Mouse (Mus musculus): ENCODE results near the gene Adora1.

The Adora1 gene

DNA sequence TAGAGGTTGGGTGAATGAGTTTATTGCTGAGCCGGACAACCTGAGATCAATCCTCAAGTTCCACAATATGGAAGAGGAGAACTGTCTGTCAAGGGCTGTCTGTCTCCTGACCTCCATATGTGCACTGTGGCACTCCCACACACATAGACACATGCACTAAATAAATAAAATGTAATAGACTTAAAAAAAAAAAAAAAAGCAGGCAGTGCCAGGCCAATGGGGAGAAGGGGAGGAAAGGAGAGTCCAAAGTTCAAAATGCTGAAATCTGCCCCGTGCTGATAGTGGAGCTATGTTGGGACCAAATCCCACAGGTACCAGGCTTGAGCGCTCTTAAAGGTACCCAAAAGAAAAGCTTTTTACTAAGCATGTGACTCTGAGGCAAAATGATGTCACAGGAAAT lies 2.2 kb upstream of the Adora1 start:
- DNase-seq, result no peak

DNA sequence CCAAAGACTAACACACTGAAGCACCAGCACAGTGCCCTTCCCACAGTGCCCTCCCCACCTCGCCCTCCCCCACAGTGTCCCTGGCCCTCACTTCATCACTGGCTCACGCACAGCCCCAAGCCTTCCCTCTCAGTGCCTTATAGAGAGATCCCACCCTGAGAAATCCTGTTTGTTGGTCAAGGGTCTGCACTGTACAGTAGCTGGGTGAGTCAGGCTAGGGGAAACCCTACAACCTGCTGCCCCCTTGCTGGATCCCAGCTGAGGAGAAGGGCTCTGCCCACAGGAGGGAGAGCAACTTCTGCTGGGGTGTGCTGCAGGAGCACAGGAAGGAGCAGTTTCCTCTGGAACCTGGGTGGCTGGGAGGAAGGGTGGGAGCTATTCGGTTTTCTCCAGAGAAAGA lies 911 bp upstream of the Adora1 start:
- no peak for DNase-seq

DNA sequence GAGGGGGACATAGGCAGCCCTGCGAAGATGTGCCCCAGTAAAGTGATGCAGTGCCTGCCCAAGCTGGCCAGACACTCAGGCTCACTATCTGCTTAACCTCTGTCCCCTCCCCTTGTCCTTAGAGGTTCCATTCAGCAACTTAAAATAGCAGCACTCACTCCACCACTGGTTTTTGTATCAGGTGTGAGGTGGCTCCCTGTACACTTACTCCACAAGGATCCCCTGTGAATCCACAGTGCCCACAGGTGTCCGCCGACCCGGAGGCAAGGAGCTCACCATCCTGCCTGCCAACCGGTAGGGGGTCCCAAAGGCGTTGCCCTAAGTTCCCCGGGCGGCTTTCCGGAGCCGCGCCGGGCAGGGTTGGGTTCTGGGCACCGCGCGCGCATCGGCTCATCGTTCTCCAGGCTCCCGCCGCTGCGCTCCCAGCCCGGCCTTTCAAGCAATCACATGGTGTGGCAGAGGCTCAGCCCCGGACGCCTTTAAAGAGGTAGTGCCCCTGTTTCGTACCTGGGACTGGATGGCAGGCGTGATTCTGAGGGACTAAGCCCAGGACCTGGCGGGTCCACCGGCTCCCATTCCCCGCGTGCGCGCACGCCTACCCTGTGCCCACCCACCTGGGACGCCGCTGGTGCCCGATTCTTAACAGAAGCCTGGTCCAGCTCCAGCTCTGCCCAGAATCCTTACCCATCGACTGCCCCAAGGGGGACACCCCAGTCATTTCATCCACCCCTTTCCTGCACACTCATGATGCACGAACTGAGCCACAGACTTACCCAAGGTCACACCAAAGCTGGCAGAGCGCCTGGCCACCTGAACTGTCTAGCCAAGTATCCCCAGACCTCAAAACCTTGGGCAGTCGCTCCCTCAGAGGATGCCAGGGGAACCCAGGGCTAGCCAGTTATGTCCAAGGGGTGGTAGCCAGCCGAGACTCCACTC lies 508 bp downstream of the Adora1 start:
- no peak for DNase-seq

DNA sequence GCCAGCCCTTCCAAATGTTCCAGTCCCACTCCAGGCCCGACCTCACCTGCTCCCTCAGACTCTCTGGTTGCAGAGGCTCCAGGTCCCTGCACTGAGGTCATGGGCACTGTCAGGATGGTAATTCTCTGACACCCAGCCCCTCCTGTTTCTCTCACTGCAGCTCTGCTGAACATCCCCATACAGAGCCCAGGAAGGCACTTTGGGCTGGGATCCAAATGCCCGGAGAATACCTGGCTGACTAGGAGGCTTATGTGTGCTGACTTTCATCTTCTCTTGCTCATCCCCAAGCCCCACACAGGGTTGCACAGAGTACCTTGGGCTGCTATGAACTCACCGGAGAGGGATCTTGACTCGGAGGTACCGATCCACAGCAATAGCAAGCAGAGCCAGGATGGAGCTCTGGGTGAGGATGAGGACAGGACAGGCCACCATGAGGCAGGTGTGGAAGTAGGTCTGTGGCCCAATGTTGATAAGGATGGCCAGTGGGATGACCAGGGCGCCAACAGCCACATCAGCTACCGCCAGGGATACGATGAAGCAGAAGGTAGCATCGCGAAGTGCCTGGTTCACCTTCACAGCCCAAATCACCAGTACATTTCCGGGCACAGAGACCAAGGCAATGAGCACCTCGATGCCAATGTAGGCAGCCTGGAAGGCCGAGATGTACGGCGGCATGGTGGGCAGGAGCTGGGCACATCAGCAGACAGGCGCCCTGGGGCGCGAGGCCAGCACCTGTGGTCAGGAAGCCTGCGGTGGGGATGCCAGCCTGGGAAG lies 1.4 kb downstream of the Adora1 start:
- no peak for DNase-seq

DNA sequence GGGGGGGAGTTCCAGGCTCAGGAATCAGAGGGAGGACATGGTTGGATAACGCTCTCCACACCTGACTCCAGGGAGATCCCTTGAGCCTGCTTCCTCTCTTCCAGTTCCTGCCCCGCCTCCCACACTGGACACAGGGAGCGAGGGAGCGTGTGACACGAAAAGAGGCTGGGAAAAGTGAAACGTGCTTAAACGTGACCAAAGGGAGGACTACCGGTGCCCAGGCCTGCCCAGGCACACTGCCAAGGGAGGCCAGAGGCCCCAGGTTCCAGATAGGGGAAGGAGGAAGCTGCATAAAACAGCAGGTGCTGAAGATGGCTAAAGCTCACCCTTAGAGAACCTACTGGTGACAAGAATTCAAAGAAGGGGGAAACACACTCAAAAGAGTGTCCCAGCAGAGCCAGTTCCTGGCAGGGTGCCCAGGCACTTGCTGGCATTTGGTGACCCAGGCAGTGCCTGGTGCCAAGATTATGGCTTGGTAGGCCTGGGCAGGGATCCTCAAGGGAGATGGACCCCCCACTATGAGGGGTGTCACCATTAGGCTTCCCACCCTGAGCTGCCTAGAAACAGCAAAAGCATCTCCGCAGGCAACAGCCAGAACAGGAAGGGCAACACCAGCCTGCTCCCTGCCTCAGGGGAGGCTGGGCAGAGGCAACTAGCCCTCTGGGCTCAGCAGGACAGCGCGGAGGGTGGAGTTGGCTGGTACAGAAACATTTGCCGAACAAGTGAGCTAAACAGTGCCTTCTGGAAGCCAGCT lies 2.3 kb downstream of the Adora1 start:
- DNase-seq, result no peak

DNA sequence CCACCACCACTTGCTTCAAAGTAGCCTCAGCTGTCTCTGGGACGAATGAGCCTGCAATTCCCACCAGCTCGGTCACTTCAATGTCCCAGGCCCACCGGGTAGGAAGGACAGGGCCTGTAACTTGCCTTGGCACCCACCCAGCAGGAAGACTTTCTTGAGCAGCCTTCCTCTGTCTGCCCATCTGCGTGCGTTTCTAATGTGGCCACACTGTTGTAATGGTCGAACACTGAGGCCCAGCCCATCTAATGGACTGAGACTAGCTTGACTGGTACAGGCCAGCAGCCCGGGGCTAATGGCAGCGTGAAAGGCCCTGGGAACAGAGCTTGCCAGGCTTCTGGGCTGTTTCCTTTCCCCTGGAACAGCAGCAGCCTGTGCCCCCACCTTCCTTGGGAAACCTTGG lies 2.9 kb downstream of the Adora1 start:
- DNase-seq, result no peak

DNA sequence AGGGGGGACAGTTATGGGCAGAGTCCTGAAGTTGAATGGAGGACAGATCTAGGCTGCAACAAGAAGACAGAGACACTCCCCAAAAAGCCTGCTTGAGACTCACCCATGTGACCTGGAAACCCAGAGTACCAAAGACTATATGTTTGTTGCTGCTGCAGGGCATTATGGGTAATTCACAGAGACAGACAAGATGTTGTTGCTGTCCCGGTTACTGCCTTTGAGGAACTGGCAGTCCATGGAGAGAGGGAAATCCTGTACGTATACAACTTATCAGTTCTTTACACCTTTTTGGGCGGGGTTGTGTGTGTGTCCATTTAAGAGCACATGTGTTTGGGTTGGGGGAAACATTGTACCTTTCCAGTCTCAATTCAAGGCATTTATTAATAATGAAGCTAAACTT lies 3.5 kb downstream of the Adora1 start:
- no peak for DNase-seq

DNA sequence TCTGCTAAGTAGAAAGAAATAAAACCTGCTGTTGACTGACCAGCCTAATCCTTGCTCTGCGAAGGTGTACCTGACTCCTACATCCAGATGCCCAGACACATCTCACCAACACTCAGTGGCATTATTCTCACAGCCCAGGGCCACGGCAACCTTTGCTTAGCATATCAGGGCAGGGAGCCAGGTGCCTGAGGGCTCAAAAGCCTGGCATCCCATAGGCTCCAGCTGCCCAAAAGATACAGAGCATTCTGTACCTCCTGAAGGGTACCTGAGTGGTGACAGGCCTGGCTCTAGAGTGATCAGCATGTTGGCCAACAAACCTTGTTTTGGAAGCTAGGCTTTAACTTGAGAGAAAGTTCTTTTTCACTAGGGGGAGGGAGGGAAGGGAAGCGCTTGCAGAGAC lies 4.0 kb downstream of the Adora1 start:
- no peak for DNase-seq

DNA sequence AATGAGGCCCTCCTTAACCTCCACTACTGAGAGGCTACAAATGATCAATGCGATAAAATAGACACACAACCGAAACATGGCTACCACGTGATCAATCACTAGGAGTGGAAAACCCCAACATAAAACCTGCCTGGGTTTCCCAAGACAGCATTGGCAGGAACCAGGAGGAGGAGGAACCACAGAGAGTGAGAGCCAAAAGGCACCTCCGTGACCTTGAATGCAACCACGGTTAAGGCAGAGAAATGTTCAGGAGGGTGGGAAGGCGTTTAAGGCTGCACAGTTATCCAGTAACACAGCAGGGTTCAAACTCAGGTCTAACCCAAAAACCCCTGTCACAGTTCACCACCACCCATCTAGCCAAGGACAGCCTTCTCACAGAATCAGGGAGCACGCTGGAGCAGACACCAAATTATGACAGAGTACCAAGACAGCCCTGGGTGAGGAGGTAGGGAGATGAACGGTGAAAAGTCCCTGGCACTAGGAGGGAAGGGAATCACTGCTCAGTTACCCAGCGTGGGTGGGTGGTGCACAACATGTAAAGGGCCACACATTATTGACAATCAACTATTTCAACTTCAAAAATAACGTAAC lies 4.5 kb downstream of the Adora1 start:
- DNase-seq, result no peak

DNA sequence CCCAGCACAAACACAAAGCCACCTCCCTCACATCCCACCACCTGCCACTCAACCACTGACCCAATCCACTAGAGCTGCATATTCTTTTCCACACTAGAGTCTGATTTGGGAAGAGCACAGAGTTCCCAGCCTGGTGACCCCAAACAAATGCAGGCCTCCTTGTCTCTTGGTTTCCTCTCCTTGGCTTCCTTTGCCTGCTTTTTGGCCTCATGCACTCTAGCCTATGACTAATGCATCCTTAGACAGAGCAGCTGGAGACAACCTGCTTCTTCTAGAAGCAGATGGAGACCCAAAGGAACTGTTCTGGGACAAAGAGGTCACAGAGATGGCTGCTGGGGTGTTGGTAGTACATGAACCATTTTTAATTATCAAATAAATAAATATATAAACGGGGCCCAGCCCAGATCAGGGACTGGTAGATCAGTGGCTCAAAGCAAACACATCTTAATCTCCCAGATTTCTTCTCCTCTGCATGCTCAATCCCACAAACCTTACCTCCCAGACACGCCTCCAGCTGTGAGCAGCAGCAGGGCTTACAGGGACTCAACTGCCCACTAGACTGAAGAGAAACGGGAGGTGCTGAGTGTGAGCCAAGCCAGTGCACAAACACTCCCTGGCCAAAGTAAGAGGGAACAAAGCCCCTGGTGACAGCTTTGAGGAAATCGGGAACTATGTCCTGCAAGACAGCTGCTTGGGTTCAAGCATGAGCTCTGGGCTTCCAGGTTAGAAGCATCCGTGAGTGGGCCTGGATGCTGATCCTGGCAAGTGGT lies 5.2 kb downstream of the Adora1 start:
- DNase-seq, result no peak

DNA sequence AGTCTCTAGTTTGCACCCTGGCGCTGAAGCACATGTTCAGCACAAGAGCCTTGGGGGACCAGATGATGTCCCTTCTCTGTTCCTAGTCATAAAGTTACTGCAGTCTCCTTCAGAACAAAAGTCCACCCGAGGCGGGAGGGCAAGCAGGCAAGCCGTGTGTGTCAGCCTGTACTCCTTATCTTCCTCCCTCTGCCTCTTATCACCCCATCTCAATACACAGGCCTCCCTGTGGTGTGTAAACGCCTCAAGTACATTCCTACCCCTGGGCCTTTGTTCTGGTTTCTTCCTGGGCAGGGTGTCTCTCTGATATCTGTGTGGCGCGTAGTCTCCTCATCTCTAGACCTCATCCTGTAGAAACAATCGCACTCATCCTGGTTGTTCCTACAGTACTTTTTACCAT lies 8.5 kb downstream of the Adora1 start:
- no peak for DNase-seq

DNA sequence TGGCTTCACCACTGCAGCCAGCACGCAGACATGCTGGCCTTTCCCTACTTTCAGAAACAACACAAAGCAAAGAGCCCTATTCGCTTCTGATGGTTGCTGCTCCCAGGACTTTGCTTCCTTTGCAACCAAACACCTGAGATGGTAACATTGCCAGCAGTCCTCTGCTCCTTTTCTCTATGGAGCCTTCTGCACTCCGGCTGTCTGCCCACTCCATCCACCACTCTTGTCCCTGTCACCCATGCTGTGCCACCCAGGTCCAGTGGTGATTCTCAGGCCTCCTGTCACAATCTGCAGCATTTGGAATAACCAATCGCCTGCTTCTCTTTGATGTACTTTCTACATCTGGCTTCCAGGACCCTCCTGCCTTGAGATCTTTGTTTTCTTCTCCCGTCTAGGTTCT lies 9.9 kb downstream of the Adora1 start:
- no peak for DNase-seq

DNA sequence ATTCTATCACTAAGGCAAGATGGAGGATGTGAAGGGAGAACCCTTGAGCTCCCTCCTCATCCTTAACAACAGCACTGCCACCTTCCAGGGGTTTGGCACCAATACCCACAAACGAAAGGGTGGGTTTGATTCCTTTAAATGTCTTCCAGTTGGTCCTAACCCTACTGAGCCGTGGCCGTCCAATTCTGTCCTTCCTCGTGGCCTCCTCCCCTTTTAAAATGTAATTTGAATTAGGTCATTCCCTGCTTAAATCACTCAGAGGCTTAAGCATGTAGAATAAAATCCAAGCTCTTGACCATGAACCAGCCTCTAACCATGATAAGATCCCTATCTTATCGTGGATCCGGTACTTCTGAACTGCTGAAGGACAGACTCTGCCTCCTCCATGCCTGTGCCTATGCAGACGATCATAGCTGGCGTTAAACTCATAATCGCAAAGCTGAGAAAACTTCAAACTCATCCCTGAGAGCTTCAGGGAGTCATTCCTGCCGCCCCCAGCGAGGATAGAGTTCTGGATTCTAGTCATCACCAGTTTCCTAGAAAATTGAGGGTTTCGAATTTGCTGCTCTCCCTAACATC lies 10.5 kb downstream of the Adora1 start:
- no peak for DNase-seq

DNA sequence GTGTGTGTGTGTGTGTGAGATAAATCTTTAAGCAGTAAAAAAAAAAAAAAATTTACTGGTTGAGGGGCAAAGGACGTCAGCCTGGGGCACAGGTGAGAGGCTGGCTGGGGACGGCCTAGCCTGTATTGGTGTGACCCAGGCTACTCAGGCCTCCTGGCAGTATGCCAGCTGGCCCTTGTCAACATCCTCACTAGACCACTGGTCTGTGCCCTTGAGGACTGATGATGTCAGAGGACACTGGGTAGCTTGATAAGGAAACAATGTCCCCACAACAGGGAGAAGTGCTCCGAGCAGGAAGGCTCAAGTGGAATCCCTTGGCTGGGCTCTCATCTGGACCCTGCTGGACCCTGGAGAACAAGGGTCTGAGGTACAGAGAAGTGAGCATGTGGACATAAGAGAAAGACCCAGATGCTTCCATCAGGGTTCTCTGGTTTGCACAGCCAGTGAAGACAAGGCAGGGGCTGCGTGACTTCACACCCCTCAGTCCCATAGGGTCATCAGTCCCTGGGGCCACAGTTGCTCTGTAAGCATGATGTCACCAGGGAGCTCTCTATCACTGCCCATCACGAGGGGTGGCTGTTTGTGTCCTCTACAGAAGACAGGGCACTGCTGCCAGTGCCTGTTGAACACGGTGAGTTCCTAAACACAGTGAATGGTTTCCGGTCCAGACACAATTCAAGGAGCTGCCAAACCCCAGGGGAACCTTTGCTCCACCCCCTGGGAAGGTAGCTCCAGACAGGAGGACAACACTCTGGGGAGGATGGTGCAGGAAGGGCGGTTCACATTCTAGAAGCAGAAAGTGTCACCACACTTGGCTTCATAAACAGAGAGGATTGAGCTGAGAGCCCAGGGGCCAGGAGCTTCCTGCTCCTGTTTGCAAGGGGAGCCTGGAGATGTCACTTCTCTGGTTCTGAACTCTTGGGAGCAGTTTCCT lies 12.8 kb downstream of the Adora1 start:
- peak; percentile 41 for DNase-seq

DNA sequence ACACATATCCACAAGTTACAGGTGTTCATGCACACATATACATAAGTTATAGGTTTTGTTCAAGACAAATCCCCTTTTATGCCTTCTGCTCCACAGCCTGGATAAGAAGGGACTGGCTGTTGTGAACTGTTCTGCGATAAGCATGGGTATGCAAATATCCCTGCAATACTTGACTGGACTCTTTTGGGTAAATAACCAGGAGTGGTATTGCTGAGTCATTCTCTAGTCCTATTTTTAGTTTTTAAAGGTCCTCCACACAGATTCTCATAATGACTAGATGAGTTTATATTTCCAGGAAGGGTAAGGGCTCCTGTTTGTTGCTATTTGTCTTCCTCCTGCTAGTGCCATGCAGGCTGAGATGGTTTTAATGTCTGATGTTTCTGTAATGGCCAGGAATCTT lies 14.1 kb downstream of the Adora1 start:
- no peak for DNase-seq

DNA sequence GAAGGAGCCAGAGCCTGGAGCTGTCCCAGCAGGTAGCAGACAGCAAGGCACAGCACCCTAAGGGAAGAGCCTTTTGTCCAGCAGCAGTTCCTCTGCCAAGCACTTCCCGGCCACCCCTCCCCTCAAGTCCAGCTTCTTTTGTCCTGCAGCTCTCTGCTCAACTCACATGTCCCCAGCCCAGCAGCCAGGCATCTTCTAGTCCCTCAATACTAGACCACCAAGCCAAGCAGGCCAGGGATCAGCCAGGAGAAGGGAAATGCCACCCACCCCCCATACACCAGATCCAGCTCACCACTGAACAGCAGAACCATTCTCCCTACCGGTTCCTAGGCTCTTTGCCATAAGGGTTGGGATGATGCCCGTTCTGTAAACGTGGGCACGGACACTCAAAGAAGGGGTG lies 15.6 kb downstream of the Adora1 start:
- DNase-seq, result no peak

DNA sequence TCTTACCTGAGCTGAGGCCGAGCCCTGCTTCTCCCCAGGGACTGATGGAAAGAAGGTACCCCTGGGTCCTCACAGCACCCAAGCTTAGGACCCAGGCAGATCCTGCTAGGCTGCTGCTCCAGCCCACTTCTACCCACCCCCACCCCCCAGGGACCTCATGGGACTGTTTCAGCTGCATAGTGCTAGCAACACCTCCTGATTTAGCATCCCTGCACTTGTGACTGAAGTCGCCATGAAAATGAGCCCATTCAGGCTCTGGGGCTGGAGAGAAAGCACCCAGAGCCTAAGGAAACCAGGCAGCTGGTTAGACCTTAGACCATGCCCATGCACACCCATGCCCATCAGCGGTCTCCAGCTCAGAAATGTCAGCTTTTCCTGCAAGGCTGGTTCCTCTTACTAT lies 17.3 kb downstream of the Adora1 start:
- no peak for DNase-seq

DNA sequence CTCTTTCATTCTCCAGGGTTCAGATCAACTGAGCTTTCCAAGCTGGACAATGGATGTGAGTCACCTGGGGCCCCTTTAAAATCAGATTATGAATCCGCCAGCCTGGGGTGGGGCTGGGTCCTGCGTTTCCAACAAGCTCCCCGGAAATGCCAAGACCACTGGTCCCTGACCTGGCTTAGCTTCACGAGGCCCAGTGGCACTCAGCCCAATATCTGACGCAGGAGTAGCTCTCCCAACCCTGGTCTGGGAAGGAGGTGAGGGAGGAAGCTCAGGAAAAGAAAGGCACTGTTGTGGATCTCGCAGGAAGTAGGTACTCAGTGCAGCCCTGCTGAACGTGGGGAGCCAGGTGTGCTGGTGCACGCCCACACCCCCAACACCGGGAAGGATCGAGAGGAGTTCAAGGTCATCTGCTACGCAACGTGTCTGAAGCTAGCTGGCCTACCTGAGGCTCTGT lies 18.2 kb downstream of the Adora1 start:
- no peak for DNase-seq

DNA sequence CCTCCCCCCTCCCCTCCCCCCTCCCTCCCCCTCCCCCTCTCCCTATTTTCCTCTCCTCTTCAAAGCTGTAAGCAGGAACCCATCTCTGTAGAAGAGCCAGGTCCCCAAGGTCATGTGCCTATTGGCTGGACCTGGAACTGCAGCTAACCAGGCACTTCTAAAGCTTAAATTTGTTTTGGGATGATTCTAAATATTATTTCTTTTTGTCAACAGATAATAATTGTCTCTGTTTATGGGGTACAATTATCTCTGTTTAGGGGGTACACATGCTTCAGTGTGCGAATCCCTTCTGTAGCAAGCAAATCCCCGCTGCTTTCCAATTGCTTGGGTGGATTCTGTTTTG lies 18.6 kb downstream of the Adora1 start:
- DNase-seq, result no peak

DNA sequence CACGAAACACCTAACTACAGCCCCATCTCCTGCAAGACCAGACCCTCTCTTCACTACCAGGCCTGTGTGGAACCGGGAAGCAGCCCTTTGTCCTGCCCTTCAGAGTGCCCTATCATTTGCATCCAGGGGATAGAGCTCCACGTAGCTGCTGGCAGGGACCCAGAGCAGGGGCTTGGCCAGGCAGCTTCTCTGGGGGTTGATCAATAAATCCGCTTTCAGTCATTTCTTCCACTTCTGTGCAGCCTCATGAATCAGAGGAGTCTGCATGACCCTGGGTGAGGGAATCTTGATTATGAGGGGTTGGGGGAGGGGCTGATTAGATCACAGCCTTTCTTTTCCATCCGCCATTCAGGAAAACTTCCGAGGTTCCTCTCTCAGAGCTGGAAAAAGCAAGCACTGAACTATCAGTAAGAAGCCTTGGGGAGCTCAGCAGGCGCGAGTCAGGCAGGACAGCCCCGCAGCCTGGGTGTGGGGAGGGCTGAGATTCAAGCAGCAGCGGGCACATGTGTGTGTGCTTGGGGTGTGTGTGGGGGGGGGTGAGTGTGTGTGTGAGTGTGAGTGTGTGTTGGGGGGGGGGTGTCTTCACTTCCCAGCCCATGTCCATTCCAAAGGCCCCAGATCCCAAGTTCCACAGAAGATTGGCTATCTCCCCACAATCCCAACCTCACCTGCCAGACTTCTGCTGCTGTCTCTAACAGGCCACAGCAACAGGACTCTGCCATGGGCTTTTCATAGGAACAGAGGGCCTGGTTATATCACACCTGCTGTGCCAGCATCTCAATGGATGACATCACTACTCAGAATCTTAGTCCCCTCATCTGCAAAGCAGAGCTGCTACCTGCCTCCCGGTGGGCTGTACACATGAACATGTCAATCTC lies 19.2 kb downstream of the Adora1 start:
- no peak for DNase-seq
